22 mouse cellular contexts compared by ENCODE assay signal in genomic region chr11:36362514-36362913, GRCm38 (mm10).
"Had no signal": no experiment of that assay in that cellular context is flagged by ENCODE, and none has a peak within 500 bp of the region (broad histone marks: within the 10 kb centered on the region; RNA-seq: fewer than 3 reads in every experiment).

No protein-coding gene starts in this region.

- H3K9me3 ChIP-seq: limb, embryonic 12.5 days; limb, embryonic 15.5 days; midbrain, embryonic 12.5 days; midbrain, embryonic 15.5 days; neural tube, embryonic 12.5 days; neural tube, embryonic 15.5 days had no signal

- H3K4me3 ChIP-seq: limb, embryonic 12.5 days; limb, embryonic 15.5 days; midbrain, embryonic 12.5 days; midbrain, embryonic 15.5 days; neural tube, embryonic 12.5 days; neural tube, embryonic 15.5 days had no signal

- H3K4me2 ChIP-seq: limb, embryonic 12.5 days; limb, embryonic 15.5 days; liver, embryonic 11.5 days; lung, embryonic 14.5 days; midbrain, embryonic 12.5 days; midbrain, embryonic 15.5 days; neural tube, embryonic 12.5 days; neural tube, embryonic 15.5 days had no signal

- H3K9ac ChIP-seq: limb, embryonic 12.5 days; limb, embryonic 15.5 days; liver, embryonic 14.5 days; liver, postnatal 0 days; lung, embryonic 14.5 days; midbrain, embryonic 12.5 days; midbrain, embryonic 15.5 days; neural tube, embryonic 12.5 days; neural tube, embryonic 15.5 days had no signal

- H3K36me3 ChIP-seq: limb, embryonic 12.5 days; limb, embryonic 15.5 days; midbrain, embryonic 12.5 days; midbrain, embryonic 15.5 days; neural tube, embryonic 12.5 days; neural tube, embryonic 15.5 days had no signal

- H3K27me3 ChIP-seq: limb, embryonic 15.5 days; midbrain, embryonic 12.5 days; midbrain, embryonic 15.5 days; neural tube, embryonic 12.5 days; neural tube, embryonic 15.5 days had no signal

- H3K4me1 ChIP-seq: limb, embryonic 15.5 days; midbrain, embryonic 12.5 days; neural tube, embryonic 12.5 days had no signal

- DNase-seq: kidney, adult 2 months; kidney, postnatal 4 days; left cerebral cortex, postnatal 4 days; liver, postnatal 0 days; lung, embryonic 14.5 days; right cerebral cortex, adult 18-20 months; right cerebral cortex, postnatal 14 days; right cerebral cortex, postnatal 4 days; thymus, postnatal 36 days had no signal

- ATAC-seq: intestine, postnatal 0 days; liver, postnatal 0 days; lung, postnatal 0 days; midbrain, embryonic 15.5 days had no signal

- H3K27ac ChIP-seq: kidney, postnatal 0 days; limb, embryonic 12.5 days; limb, embryonic 15.5 days; liver, embryonic 14.5 days; macrophage; midbrain, embryonic 12.5 days; midbrain, embryonic 15.5 days; neural tube, embryonic 12.5 days; neural tube, embryonic 15.5 days; stomach, postnatal 0 days had no signal
